Mouse (Mus musculus): ENCODE results near the gene Ltv1. TPM values are rescaled to one million over a fixed set of nuclear protein-coding genes. Genes with fewer than 3 reads are reported as not detected.
A peak's percentile ranks its signal among the peaks of the same experiment; 100 is the strongest.

The Ltv1 gene
- polyA plus RNA-seq (2016; fragmentation: Nextera tagmentation; extraction: Ambion mirVana): 61.6 and 63.4 TPM in 2 replicates

GRCm38 (mm10) chr10:13192731-13193351 is at the start of gene Ltv1:
TSS of gene Ltv1 (minus strand) at chr10:13193168.
- H3K9ac ChIP-seq (replicated peaks): peak within 1 kb of the TSS; percentile 70
- ATAC-seq (ENCODE audit: insufficient number of reproducible peaks, insufficient read depth, low FRiP score, low TSS enrichment, low read depth): peak; percentile 96
- WGBS: under 1% methylated on average over 43 of the region's 43 CpGs

DNA sequence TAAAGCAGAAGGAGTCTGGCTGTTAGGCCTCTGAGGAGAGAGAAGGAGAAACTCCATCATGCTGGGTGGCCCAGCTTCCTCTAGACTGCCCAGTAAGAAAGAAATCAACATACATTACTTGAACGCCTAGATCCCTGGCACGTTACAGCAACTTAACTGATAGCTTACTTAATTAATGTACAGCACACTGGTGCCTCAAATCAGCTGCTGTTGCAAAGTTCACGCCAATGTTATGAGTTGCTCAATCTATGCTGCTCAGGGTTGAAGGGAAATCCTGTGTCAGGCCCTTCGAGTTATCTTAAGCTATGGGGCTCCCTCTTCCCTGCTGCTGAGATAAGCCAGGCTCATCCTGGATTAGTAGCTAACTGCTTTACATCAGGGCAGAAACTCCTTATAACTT is 47.5 kb upstream of the Ltv1 start:
- Histone ChIP-seq H3K4me3 (replicated peaks) (no peak overlapping the region), H3K4me2 (no peak overlapping the region), H3K9me3 (no peaks in the 10 kb centered on the region), H3K36me3 (peaks cover 43% of the 10 kb centered on the region), H3K9ac (replicated peaks) (no peak overlapping the region), H3K27me3 (no peaks in the 10 kb centered on the region), H3K27ac (no peak overlapping the region), H3K4me1 (replicated peaks) (no peaks in the 10 kb centered on the region)
- 65% methylated on average over 4 of the region's 4 CpGs for WGBS
- no peak for ATAC-seq (ENCODE audit: insufficient number of reproducible peaks, insufficient read depth, low FRiP score, low TSS enrichment, low read depth)

More at GRCm38 (mm10) chr10:13192731-13193351, at the start of gene Ltv1:
- H3K27me3 ChIP-seq: no peaks in the 10 kb centered on the region
- H3K9me3 ChIP-seq: no peaks in the 10 kb centered on the region
- H3K36me3 ChIP-seq: peaks cover 29% of the 10 kb centered on the region
- H3K4me1 ChIP-seq (replicated peaks): peaks cover 5% of the 10 kb centered on the region; the same call in 1 of the 2 replicates
- peak within 1 kb of the TSS; percentile 88 for H3K4me3 ChIP-seq (replicated peaks)
- H3K4me2 ChIP-seq: peak within 1 kb of the TSS; percentile 66
- H3K27ac ChIP-seq: peak within 1 kb of the TSS; percentile 56; the same call in 1 of the 2 replicates

GRCm38 (mm10) chr10:13238188-13238587 is 45.2 kb upstream of the Ltv1 start:
- Histone ChIP-seq H3K4me2 (no peak overlapping the region), H3K4me3 (replicated peaks) (no peak overlapping the region), H3K9ac (replicated peaks) (no peak overlapping the region), H3K27ac (no peak overlapping the region), H3K27me3 (no peaks in the 10 kb centered on the region), H3K9me3 (no peaks in the 10 kb centered on the region), H3K4me1 (replicated peaks) (no peaks in the 10 kb centered on the region), H3K36me3 (peaks cover 28% of the 10 kb centered on the region)
- ATAC-seq (ENCODE audit: insufficient number of reproducible peaks, insufficient read depth, low FRiP score, low TSS enrichment, low read depth): no peak
- WGBS: 86% methylated on average over 4 of the region's 4 CpGs

- ATAC-seq (ENCODE audit: insufficient number of reproducible peaks, insufficient read depth, low FRiP score, low TSS enrichment, low read depth): no peak; the same call in 1 of the 2 replicates
- Histone ChIP-seq H3K9ac (replicated peaks) (no peak overlapping the region), H3K9me3 (no peaks in the 10 kb centered on the region), H3K36me3 (peaks cover 39% of the 10 kb centered on the region), H3K4me1 (replicated peaks) (no peaks in the 10 kb centered on the region), H3K4me2 (no peak overlapping the region), H3K27ac (no peak overlapping the region), H3K27me3 (no peaks in the 10 kb centered on the region), H3K4me3 (replicated peaks) (no peak overlapping the region)
- WGBS: 91% methylated on average over 5 of the region's 5 CpGs
These were observed 43.9 kb upstream of the Ltv1 start for GRCm38 (mm10) chr10:13236866-13237265.

- no peaks in the 10 kb centered on the region for H3K4me1 ChIP-seq (replicated peaks)
- no peak overlapping the region for H3K4me3 ChIP-seq (replicated peaks)
- H3K9me3 ChIP-seq: no peaks in the 10 kb centered on the region
- no peak overlapping the region for H3K9ac ChIP-seq (replicated peaks)
- no peak overlapping the region for H3K27ac ChIP-seq
- no peak overlapping the region for H3K4me2 ChIP-seq
- peaks cover 39% of the 10 kb centered on the region for H3K36me3 ChIP-seq
- ATAC-seq (ENCODE audit: insufficient number of reproducible peaks, insufficient read depth, low FRiP score, low TSS enrichment, low read depth): no peak
- no peaks in the 10 kb centered on the region for H3K27me3 ChIP-seq
- 87% methylated on average over 3 of the region's 3 CpGs for WGBS
These were observed 41.5 kb upstream of the Ltv1 start for GRCm38 (mm10) chr10:13234503-13234902.

DNA sequence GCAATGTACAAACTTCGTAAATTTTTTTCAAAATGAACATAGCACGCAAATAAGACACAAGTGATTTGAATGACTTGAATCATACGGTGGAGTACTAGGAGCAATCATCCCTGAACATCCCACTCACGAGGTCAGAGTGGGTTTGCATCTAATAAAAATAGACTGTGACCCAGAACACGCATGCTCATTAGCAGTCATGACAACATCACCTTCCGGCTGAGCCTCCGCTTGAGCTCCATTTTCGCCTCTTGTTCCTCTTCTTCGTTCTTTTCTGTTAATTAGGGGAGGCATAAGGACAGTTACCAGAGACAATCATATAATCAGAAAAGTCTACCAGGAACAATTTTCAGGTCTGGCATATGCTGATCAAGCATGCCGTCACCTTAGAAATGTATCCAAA is 41.0 kb upstream of the Ltv1 start:
- ATAC-seq (ENCODE audit: insufficient number of reproducible peaks, insufficient read depth, low FRiP score, low TSS enrichment, low read depth): no peak
- Histone ChIP-seq H3K9me3 (no peaks in the 10 kb centered on the region), H3K9ac (replicated peaks) (no peak overlapping the region), H3K36me3 (peaks cover 35% of the 10 kb centered on the region; the same call in 1 of the 2 replicates), H3K27ac (no peak overlapping the region), H3K4me1 (replicated peaks) (no peaks in the 10 kb centered on the region), H3K4me2 (no peak overlapping the region), H3K4me3 (replicated peaks) (no peak overlapping the region), H3K27me3 (no peaks in the 10 kb centered on the region)
- WGBS: 91% methylated on average over 10 of the region's 10 CpGs

DNA sequence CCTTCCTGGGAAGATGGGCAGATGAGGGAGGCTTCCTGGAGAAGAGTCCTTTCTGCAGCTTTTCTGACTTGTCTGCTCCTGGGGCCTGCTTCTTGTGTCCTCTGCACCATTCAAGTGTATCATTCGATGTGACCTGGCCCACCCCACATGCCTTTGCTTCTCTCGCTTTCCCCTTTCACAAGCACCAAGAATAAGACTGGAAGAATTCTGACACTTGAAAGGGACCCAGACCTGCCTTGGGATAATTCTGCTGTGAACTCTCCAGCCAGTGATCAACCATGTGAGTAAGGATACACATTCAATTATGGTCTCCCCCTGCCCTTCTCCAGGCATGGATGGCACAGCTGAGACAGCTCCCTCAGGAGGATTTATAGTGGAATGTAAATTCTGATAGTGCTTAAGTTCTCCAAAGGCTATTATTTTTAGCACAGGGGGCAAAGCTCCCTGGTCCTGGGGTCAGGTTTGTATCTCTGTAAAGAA is 40.2 kb upstream of the Ltv1 start:
- no peak overlapping the region for H3K4me3 ChIP-seq (replicated peaks)
- no peak overlapping the region for H3K4me2 ChIP-seq
- WGBS: 77% methylated on average over 2 of the region's 2 CpGs
- no peaks in the 10 kb centered on the region for H3K27me3 ChIP-seq
- H3K27ac ChIP-seq: no peak overlapping the region
- no peaks in the 10 kb centered on the region for H3K9me3 ChIP-seq
- H3K4me1 ChIP-seq (replicated peaks): no peaks in the 10 kb centered on the region
- H3K9ac ChIP-seq (replicated peaks): no peak overlapping the region
- ATAC-seq (ENCODE audit: insufficient number of reproducible peaks, insufficient read depth, low FRiP score, low TSS enrichment, low read depth): no peak
- H3K36me3 ChIP-seq: peaks cover 35% of the 10 kb centered on the region; the same call in 1 of the 2 replicates

- Histone ChIP-seq H3K36me3 (peaks cover 37% of the 10 kb centered on the region; the same call in 1 of the 2 replicates), H3K4me2 (no peak overlapping the region), H3K27me3 (no peaks in the 10 kb centered on the region), H3K9me3 (no peaks in the 10 kb centered on the region), H3K9ac (replicated peaks) (no peak overlapping the region), H3K4me3 (replicated peaks) (no peak overlapping the region), H3K4me1 (replicated peaks) (no peaks in the 10 kb centered on the region), H3K27ac (no peak overlapping the region)
- no peak for ATAC-seq (ENCODE audit: insufficient number of reproducible peaks, insufficient read depth, low FRiP score, low TSS enrichment, low read depth)
- WGBS: 63% methylated on average over 9 of the region's 9 CpGs
These were observed 39.6 kb upstream of the Ltv1 start for GRCm38 (mm10) chr10:13232443-13233142.

DNA sequence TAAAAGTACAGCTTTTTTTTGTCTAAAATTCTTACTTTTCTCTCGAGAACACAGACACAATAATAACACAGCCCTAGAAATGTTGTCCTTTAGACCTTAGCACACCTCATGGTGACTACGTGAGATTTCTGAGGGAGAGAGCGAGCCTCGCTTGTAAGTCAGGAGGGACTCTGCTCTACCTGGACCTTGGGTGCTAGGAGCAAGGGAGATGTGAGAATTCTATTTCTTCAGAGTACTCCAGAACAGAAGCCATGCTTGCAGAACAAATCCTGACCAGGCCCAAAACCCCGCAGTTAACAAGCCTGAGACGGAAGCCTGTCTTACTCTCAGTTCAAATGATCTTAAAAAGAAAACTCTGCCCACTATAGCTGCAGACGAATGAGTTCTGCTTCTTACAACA is 37.7 kb upstream of the Ltv1 start:
- peaks cover 29% of the 10 kb centered on the region; the same call in 1 of the 2 replicates for H3K36me3 ChIP-seq
- H3K27me3 ChIP-seq: no peaks in the 10 kb centered on the region
- no peaks in the 10 kb centered on the region for H3K4me1 ChIP-seq (replicated peaks)
- no peak overlapping the region for H3K27ac ChIP-seq
- no peaks in the 10 kb centered on the region for H3K9me3 ChIP-seq
- H3K4me3 ChIP-seq (replicated peaks): no peak overlapping the region
- no peak overlapping the region for H3K4me2 ChIP-seq
- no peak overlapping the region for H3K9ac ChIP-seq (replicated peaks)
- 91% methylated on average over 7 of the region's 7 CpGs for whole genome bisulfite sequencing
- ATAC-seq (ENCODE audit: insufficient number of reproducible peaks, insufficient read depth, low FRiP score, low TSS enrichment, low read depth): no peak

DNA sequence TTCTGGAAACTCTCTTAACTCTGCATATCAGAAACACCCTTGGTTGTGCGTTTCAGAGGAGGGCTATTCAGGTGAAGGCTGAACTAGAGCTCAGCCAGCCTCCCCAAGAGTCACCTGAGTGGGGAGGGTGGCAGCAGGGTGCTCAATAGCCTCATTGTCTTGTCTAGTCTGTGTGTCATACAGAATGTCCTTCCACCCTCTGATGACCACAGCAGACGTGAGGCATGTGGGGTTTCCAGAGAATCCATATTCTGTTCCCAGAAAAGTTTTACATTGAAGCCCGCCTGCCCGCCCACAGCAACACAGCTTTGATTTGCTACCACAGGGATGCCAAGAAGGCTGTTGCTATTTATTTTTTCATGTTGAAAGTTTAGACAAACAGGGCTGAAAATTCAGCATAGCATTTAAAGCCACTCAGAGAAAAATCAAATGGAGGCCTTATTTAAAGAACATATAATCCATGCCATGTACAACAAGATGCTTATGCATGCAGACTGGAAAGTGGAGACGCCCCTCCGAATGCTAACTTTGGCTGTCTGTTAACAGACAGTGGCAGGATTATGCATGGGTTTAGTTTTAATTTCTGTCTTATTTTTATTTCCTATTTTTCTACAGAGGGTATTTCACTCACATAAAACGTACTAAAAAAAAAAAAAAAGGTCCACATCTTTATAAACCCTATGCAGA is 32.6 kb upstream of the Ltv1 start:
- no peaks in the 10 kb centered on the region for H3K27me3 ChIP-seq
- ATAC-seq (ENCODE audit: insufficient number of reproducible peaks, insufficient read depth, low FRiP score, low TSS enrichment, low read depth): no peak
- 86% methylated on average over 7 of the region's 7 CpGs for WGBS
- no peak overlapping the region for H3K9ac ChIP-seq (replicated peaks)
- no peaks in the 10 kb centered on the region for H3K4me1 ChIP-seq (replicated peaks)
- H3K36me3 ChIP-seq: peaks cover 25% of the 10 kb centered on the region
- no peaks in the 10 kb centered on the region for H3K9me3 ChIP-seq
- no peak overlapping the region for H3K4me2 ChIP-seq
- H3K27ac ChIP-seq: no peak overlapping the region
- no peak overlapping the region for H3K4me3 ChIP-seq (replicated peaks)

DNA sequence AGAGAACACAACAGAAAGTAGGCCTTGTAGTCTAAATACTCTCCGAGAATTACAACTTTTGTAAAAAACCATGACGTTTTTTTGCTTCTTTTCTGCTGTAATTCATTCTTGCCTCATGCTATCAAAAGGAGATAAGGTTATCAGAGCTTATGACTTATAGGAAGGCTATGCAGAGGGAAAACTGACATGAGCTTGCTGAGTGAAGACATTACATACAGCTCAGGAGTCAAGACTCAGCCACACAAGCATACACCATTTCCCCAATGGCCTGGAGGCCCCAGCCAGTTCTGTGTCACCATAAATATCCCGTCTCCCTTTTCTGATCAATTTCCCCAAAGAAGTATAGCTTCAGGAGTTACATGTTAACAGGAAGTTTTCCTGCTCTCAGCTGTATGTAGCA is 29.2 kb upstream of the Ltv1 start:
- H3K36me3 ChIP-seq: peaks cover 15% of the 10 kb centered on the region
- no peak overlapping the region for H3K4me3 ChIP-seq (replicated peaks)
- no peak overlapping the region for H3K9ac ChIP-seq (replicated peaks)
- H3K27me3 ChIP-seq: no peaks in the 10 kb centered on the region
- H3K9me3 ChIP-seq: no peaks in the 10 kb centered on the region
- no peak overlapping the region for H3K27ac ChIP-seq
- no peaks in the 10 kb centered on the region for H3K4me1 ChIP-seq (replicated peaks)
- H3K4me2 ChIP-seq: no peak overlapping the region
- 87% methylated on average over 3 of the region's 3 CpGs for WGBS
- no peak for ATAC-seq (ENCODE audit: insufficient number of reproducible peaks, insufficient read depth, low FRiP score, low TSS enrichment, low read depth)
